In the genomic region with DNA sequence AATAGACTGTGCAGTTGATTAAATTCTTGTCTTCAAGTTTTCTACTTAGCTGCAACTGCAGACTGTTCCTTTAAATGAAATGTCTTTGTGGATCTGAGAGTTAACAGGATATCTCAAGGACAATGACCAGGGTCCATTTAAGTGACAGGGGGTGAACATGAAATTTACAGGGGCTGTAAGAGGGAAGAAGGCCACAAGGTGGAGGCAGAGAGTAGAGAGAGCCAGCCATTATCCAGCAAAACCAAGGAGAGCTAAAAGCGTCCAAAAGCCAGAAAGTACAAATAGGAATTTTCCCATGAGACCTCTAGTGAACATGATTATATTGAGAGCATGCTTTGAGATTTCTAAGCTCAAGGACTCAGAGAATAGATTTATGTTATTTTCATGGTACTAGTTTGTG, we compare ENCODE assay signal across 8 mouse cellular contexts.
DNase-seq lines count a peak whose midpoint lies in the region; ATAC-seq and TF ChIP-seq lines count a peak whose summit lies in the region.

No protein-coding gene starts in this region.

- H3K4me2 ChIP-seq in intestine, postnatal 0 days (replicated peaks; ENCODE audit: low read depth) = no peak overlapping the region
- no peak overlapping the region for H3K4me2 ChIP-seq in midbrain, embryonic 15.5 days

- no peak overlapping the region for H3K4me3 ChIP-seq in heart, adult 2 months
- H3K4me3 ChIP-seq in cortical plate, adult 2 months (ENCODE audit: insufficient read depth, low read length) = no peak overlapping the region
- no peak overlapping the region for H3K4me3 ChIP-seq in intestine, postnatal 0 days (ENCODE audit: low read depth, low read length)
- H3K4me3 ChIP-seq in midbrain, embryonic 15.5 days = no peak overlapping the region

- no peaks in the 10 kb centered on the region for H3K9me3 ChIP-seq in intestine, postnatal 0 days (ENCODE audit: control insufficient read depth)
- H3K9me3 ChIP-seq in midbrain, embryonic 15.5 days = no peaks in the 10 kb centered on the region

- no peak for DNase-seq in heart, adult 2 months
- DNase-seq in heart, adult 11 months = no peak
- DNase-seq in right cerebral cortex, adult 2 months (ENCODE audit: low spot score in 2 of 2) = peak; percentile 6 to 34
- no peak for DNase-seq in right cerebral cortex, postnatal 25 days

- no peak overlapping the region for H3K9ac ChIP-seq in heart, adult 2 months (ENCODE audit: low read depth, low read length)
- H3K9ac ChIP-seq in intestine, postnatal 0 days (ENCODE audit: low read depth, low read length) = no peak overlapping the region
- H3K9ac ChIP-seq in midbrain, embryonic 15.5 days = no peak overlapping the region

- 0% methylated on average over 1 of the region's 1 CpGs for WGBS in heart, adult 2 months
- 24% methylated on average over 1 of the region's 1 CpGs for WGBS in intestine, postnatal 0 days
- 0% methylated on average over 1 of the region's 1 CpGs for WGBS in midbrain, embryonic 15.5 days

- no peaks in the 10 kb centered on the region for H3K4me1 ChIP-seq in heart, adult 2 months (ENCODE audit: control insufficient read depth, insufficient read depth, low read length)
- H3K4me1 ChIP-seq in cortical plate, adult 2 months (ENCODE audit: control insufficient read depth, insufficient read depth, low read length) = no peaks in the 10 kb centered on the region
- H3K4me1 ChIP-seq in intestine, postnatal 0 days (replicated peaks; ENCODE audit: control insufficient read depth, insufficient read depth, low read length) = no peaks in the 10 kb centered on the region
- no peaks in the 10 kb centered on the region for H3K4me1 ChIP-seq in midbrain, embryonic 15.5 days

- no peaks in the 10 kb centered on the region for H3K36me3 ChIP-seq in heart, adult 2 months (ENCODE audit: control insufficient read depth, insufficient read depth, low read length)
- H3K36me3 ChIP-seq in intestine, postnatal 0 days (ENCODE audit: control insufficient read depth, insufficient read depth) = no peaks in the 10 kb centered on the region
- H3K36me3 ChIP-seq in midbrain, embryonic 15.5 days (replicated peaks) = no peaks in the 10 kb centered on the region

- no peaks in the 10 kb centered on the region for H3K79me2 ChIP-seq in heart, adult 2 months (replicated peaks; ENCODE audit: control insufficient read depth, insufficient read depth, low read length)

- no peaks in the 10 kb centered on the region for H3K27me3 ChIP-seq in heart, adult 2 months (ENCODE audit: control insufficient read depth, insufficient read depth, low read length)
- no peaks in the 10 kb centered on the region for H3K27me3 ChIP-seq in intestine, postnatal 0 days (replicated peaks; ENCODE audit: control insufficient read depth, insufficient read depth, low read length)
- no peaks in the 10 kb centered on the region for H3K27me3 ChIP-seq in midbrain, embryonic 15.5 days (replicated peaks)

- TF ChIP-seq EP300 in heart, adult 2 months (IDR thresholded peaks at IDR 0.05; ENCODE audit: insufficient read depth, low read depth, low read length) = no peak

- intact Hi-C loops in heart, adult 2 months (cut with DNase I) = no loop called here

- no peak for TF ChIP-seq POLR2A in heart, adult 2 months (IDR thresholded peaks at IDR 0.05; ENCODE audit: insufficient read depth, low read depth, low read length)
- TF ChIP-seq POLR2A in cortical plate, adult 2 months (IDR thresholded peaks at IDR 0.05; ENCODE audit: extremely low read depth, insufficient read depth, low read length) = no peak

- ATAC-seq in intestine, postnatal 0 days = no peak
- 0 out of 2 replicates have a peak, but pooled peaks have one; percentile 62 for ATAC-seq in midbrain, embryonic 15.5 days (replicated peaks)
- ATAC-seq in erythroblast, adult 5-6 weeks (replicated peaks; ENCODE audit: low FRiP score, poor library complexity, severe bottlenecking) = no peak

- H3K27ac ChIP-seq in heart, adult 2 months = no peak overlapping the region
- no peak overlapping the region for H3K27ac ChIP-seq in cortical plate, adult 2 months (ENCODE audit: insufficient read depth, low read length)
- no peak overlapping the region for H3K27ac ChIP-seq in intestine, postnatal 0 days (ENCODE audit: low read depth, low read length)
- no peak overlapping the region for H3K27ac ChIP-seq in midbrain, embryonic 15.5 days

- peak; percentile 67 for TF ChIP-seq CTCF in heart, adult 2 months (IDR thresholded peaks at IDR 0.05)
- peak; percentile 33; the same call in 1 of the 2 replicates for TF ChIP-seq CTCF in cortical plate, adult 2 months (IDR thresholded peaks at IDR 0.05; ENCODE audit: extremely low read depth, insufficient read depth, low read length)
- TF ChIP-seq CTCF in intestine, postnatal 0 days (IDR thresholded peaks at IDR 0.05; ENCODE audit: low read depth) = peak; percentile 73

Comparison
In these comparisons a context has a peak if more than half of its experiments do, and no peak if none do; other contexts are left out.
1. DNase-seq: peak in right cerebral cortex, adult 2 months (2 of 2); none in heart, adult 2 months (0 of 2), heart, adult 11 months (single experiment) and right cerebral cortex, postnatal 25 days (single experiment).
2. Peak in every context shown above with its lines, with median percentiles within 50 percentile points of each other: CTCF ChIP-seq.